Mouse (Mus musculus): Measurements from ENCODE around the gene 2210408I21Rik. TPM values are rescaled to one million over a fixed set of nuclear protein-coding genes. Genes with fewer than 3 reads are reported as not detected.

2210408I21Rik gene
- polyA plus RNA-seq, 1 experiment from 2014 or later: 12.0 TPM

DNA sequence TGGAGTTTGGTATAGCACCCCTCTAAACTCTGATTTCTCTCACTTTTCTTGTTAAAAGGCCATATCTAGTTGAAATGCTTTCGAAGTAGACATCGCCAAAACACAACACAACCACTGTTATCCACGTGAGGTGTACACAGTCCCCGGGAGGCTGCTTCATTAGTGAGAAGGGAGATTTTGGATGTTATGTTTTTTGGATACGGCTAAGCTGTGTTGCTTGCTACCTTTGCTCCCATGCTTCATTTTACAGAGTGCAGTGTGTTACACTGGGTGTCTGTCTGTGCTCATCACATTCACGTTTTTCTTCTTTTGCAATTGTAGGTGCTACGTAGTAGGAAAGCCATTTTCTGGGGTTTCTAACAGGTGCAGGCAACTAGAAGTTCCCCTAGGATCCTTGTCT, 262.3 kb downstream of the 2210408I21Rik start:
- Histone ChIP-seq H3K9ac (replicated peaks) (no peak overlapping the region), H3K27ac (no peak overlapping the region), H3K9me3 (no peaks in the 10 kb centered on the region), H3K4me3 (replicated peaks) (no peak overlapping the region), H3K4me2 (no peak overlapping the region), H3K4me1 (replicated peaks) (no peaks in the 10 kb centered on the region), H3K36me3 (no peaks in the 10 kb centered on the region), H3K27me3 (no peaks in the 10 kb centered on the region)
- no peak for ATAC-seq (ENCODE audit: insufficient number of reproducible peaks, insufficient read depth, low FRiP score, low TSS enrichment, low read depth)
- 86% methylated on average over 7 of the region's 7 CpGs for WGBS

- H3K9me3 ChIP-seq: no peaks in the 10 kb centered on the region
- no peak overlapping the region for H3K4me2 ChIP-seq
- H3K27me3 ChIP-seq: no peaks in the 10 kb centered on the region
- ATAC-seq (ENCODE audit: insufficient number of reproducible peaks, insufficient read depth, low FRiP score, low TSS enrichment, low read depth): no peak
- H3K4me1 ChIP-seq (replicated peaks): no peaks in the 10 kb centered on the region
- no peak overlapping the region for H3K9ac ChIP-seq (replicated peaks)
- WGBS: 79% methylated on average over 3 of the region's 3 CpGs
- no peaks in the 10 kb centered on the region for H3K36me3 ChIP-seq
- no peak overlapping the region for H3K4me3 ChIP-seq (replicated peaks)
- no peak overlapping the region for H3K27ac ChIP-seq
Measured at GRCm38 (mm10) chr13:77398477-77398876, 263.1 kb downstream of the 2210408I21Rik start.

DNA sequence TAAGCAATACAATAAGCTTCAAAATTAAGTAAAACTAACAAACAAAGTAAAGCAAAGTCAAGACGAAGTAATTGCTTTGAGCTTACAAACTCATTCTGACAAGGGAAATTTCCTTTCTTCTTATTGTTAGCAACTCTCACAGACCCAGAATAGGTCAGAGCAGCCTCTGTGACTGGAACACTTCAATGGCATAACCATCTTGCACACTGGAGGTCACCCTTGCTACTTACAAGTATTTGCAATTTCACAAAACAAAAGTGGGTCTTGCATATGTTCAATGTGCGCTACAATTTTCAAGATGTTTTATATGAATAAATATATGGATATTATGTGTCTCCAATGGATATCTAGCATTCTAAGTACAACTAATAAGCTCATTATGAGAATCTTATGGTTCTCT, 265.4 kb downstream of the 2210408I21Rik start:
- Histone ChIP-seq H3K4me3 (replicated peaks) (no peak overlapping the region), H3K27ac (no peak overlapping the region), H3K36me3 (no peaks in the 10 kb centered on the region), H3K9me3 (no peaks in the 10 kb centered on the region), H3K9ac (replicated peaks) (no peak overlapping the region), H3K4me1 (replicated peaks) (no peaks in the 10 kb centered on the region), H3K27me3 (no peaks in the 10 kb centered on the region), H3K4me2 (no peak overlapping the region)
- ATAC-seq (ENCODE audit: insufficient number of reproducible peaks, insufficient read depth, low FRiP score, low TSS enrichment, low read depth): no peak
- 78% methylated on average over 2 of the region's 2 CpGs for WGBS

- Histone ChIP-seq H3K4me2 (no peak overlapping the region), H3K36me3 (no peaks in the 10 kb centered on the region), H3K4me3 (replicated peaks) (no peak overlapping the region), H3K27me3 (no peaks in the 10 kb centered on the region), H3K9me3 (no peaks in the 10 kb centered on the region), H3K4me1 (replicated peaks) (0 out of 2 replicates have a peak, but pooled peaks cover 4% of the 10 kb centered on the region), H3K9ac (replicated peaks) (no peak overlapping the region), H3K27ac (no peak overlapping the region)
- no peak for ATAC-seq (ENCODE audit: insufficient number of reproducible peaks, insufficient read depth, low FRiP score, low TSS enrichment, low read depth)
- 76% methylated on average over 3 of the region's 3 CpGs for WGBS
Measured at GRCm38 (mm10) chr13:77408530-77408929, 273.2 kb downstream of the 2210408I21Rik start.

DNA sequence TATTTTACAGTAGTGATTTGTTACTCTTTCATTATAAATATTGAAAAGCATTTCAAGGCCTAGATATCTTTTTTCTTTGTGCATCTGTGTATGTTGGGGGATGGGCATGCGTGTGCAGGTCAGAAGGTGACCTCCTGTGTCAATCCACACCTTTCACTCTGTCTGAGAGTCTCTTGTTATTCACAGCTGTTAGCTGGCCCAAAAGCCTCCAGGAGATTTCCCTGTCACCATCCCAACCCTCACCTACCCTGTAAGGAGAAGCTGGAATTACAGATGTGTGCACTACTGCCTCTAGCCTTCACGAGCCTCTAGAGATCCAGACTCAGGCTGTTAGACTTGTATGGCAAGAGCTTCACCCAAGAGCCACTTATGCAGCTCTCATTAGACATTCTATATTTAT, 274.5 kb downstream of the 2210408I21Rik start:
- ATAC-seq (ENCODE audit: insufficient number of reproducible peaks, insufficient read depth, low FRiP score, low TSS enrichment, low read depth): peak; percentile 66; the same call in 1 of the 2 replicates
- H3K36me3 ChIP-seq: no peaks in the 10 kb centered on the region
- H3K4me2 ChIP-seq: no peak overlapping the region
- H3K4me1 ChIP-seq (replicated peaks): 0 out of 2 replicates have a peak, but pooled peaks cover 4% of the 10 kb centered on the region
- H3K27ac ChIP-seq: no peak overlapping the region
- H3K27me3 ChIP-seq: no peaks in the 10 kb centered on the region
- 58% methylated on average over 2 of the region's 2 CpGs for WGBS
- no peak overlapping the region for H3K4me3 ChIP-seq (replicated peaks)
- H3K9ac ChIP-seq (replicated peaks): no peak overlapping the region
- no peaks in the 10 kb centered on the region for H3K9me3 ChIP-seq

GRCm38 (mm10) chr13:77412829-77413228, 277.5 kb downstream of the 2210408I21Rik start:
- H3K4me2 ChIP-seq: no peak overlapping the region
- no peak overlapping the region for H3K27ac ChIP-seq
- no peaks in the 10 kb centered on the region for H3K27me3 ChIP-seq
- no peaks in the 10 kb centered on the region for H3K9me3 ChIP-seq
- 75% methylated on average over 2 of the region's 2 CpGs for WGBS
- ATAC-seq (ENCODE audit: insufficient number of reproducible peaks, insufficient read depth, low FRiP score, low TSS enrichment, low read depth): no peak
- H3K9ac ChIP-seq (replicated peaks): no peak overlapping the region
- no peak overlapping the region for H3K4me3 ChIP-seq (replicated peaks)
- H3K36me3 ChIP-seq: no peaks in the 10 kb centered on the region
- 0 out of 2 replicates have a peak, but pooled peaks cover 4% of the 10 kb centered on the region for H3K4me1 ChIP-seq (replicated peaks)

DNA sequence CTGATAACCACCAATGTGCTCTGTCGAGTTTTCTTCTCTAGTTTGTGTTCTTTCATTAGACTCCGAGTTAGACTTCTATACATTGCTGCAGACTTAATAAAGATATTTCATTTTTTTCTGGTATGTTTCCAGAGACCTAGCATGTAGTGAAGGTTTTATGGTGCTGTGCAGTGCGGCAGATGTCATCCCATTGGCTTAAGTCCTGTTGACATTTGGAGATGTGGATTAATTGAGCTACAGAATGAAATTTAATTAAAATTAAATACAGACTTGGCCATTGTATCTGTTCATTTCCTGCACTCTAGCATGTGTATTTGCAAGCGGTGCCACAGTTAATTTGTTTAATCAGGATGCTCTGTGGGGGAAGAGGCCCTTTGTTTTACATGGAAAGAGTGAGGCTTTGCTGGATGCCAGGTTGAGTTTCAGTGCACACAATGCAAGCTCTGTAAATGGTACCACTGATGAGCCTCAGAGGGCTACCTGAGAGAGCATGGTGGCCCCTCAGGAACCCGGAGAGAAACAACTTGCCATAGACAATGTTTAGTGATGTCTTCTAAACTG, 314.7 kb downstream of the 2210408I21Rik start:
- Histone ChIP-seq H3K27ac (no peak overlapping the region), H3K36me3 (no peaks in the 10 kb centered on the region), H3K4me1 (replicated peaks) (no peaks in the 10 kb centered on the region), H3K9me3 (0 out of 2 replicates have a peak, but pooled peaks cover 5% of the 10 kb centered on the region), H3K4me2 (no peak overlapping the region), H3K4me3 (replicated peaks) (no peak overlapping the region), H3K9ac (replicated peaks) (no peak overlapping the region), H3K27me3 (no peaks in the 10 kb centered on the region)
- 83% methylated on average over 5 of the region's 5 CpGs for WGBS
- ATAC-seq (ENCODE audit: insufficient number of reproducible peaks, insufficient read depth, low FRiP score, low TSS enrichment, low read depth): no peak

GRCm38 (mm10) chr13:77470093-77470621, 334.8 kb downstream of the 2210408I21Rik start:
- no peak for ATAC-seq (ENCODE audit: insufficient number of reproducible peaks, insufficient read depth, low FRiP score, low TSS enrichment, low read depth)
- no peaks in the 10 kb centered on the region for H3K9me3 ChIP-seq

DNA sequence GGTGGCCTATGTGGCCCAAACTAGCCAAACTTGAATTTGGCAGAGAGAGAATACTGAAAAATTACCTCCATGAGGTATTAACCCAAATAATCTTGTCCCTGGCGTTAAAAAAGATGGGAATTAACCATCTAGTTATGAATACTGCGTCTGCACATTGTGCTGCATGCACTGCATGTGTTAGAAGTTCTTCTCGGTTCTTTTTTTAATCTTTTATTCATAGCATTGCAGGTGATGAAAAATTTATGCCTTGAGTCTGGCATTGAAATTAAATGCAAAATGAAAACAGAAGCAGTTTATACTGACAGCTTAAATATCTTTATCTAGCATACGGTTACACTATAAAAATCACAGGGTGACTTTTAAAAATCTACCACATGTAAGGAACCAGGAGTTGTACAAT, 341.1 kb downstream of the 2210408I21Rik start:
- ATAC-seq (ENCODE audit: insufficient number of reproducible peaks, insufficient read depth, low FRiP score, low TSS enrichment, low read depth): no peak
- H3K9ac ChIP-seq (replicated peaks): no peak overlapping the region
- no peaks in the 10 kb centered on the region for H3K9me3 ChIP-seq
- no peaks in the 10 kb centered on the region for H3K36me3 ChIP-seq
- no peaks in the 10 kb centered on the region for H3K4me1 ChIP-seq (replicated peaks)
- H3K27me3 ChIP-seq: no peaks in the 10 kb centered on the region
- WGBS: 67% methylated on average over 4 of the region's 4 CpGs
- H3K27ac ChIP-seq: no peak overlapping the region
- H3K4me2 ChIP-seq: no peak overlapping the region
- no peak overlapping the region for H3K4me3 ChIP-seq (replicated peaks)

More at GRCm38 (mm10) chr13:77470093-77470621, 334.8 kb downstream of the 2210408I21Rik start:
- Histone ChIP-seq H3K4me1 (replicated peaks) (no peaks in the 10 kb centered on the region), H3K36me3 (no peaks in the 10 kb centered on the region), H3K27ac (no peak overlapping the region), H3K27me3 (no peaks in the 10 kb centered on the region), H3K4me2 (no peak overlapping the region), H3K4me3 (replicated peaks) (no peak overlapping the region), H3K9ac (replicated peaks) (no peak overlapping the region)
- WGBS: 91% methylated on average over 3 of the region's 3 CpGs

GRCm38 (mm10) chr13:77478425-77479119, 343.2 kb downstream of the 2210408I21Rik start:
- Histone ChIP-seq H3K4me2 (no peak overlapping the region), H3K4me1 (replicated peaks) (no peaks in the 10 kb centered on the region), H3K36me3 (no peaks in the 10 kb centered on the region), H3K27me3 (no peaks in the 10 kb centered on the region), H3K9ac (replicated peaks) (no peak overlapping the region), H3K9me3 (no peaks in the 10 kb centered on the region), H3K4me3 (replicated peaks) (no peak overlapping the region), H3K27ac (no peak overlapping the region)
- no peak for ATAC-seq (ENCODE audit: insufficient number of reproducible peaks, insufficient read depth, low FRiP score, low TSS enrichment, low read depth)
- 67% methylated on average over 6 of the region's 6 CpGs for WGBS

- no peaks in the 10 kb centered on the region for H3K9me3 ChIP-seq
- no peak overlapping the region for H3K9ac ChIP-seq (replicated peaks)
- 61% methylated on average over 3 of the region's 3 CpGs for WGBS
- no peak overlapping the region for H3K4me3 ChIP-seq (replicated peaks)
- ATAC-seq (ENCODE audit: insufficient number of reproducible peaks, insufficient read depth, low FRiP score, low TSS enrichment, low read depth): no peak
- H3K27ac ChIP-seq: no peak overlapping the region
- H3K4me1 ChIP-seq (replicated peaks): no peaks in the 10 kb centered on the region
- no peaks in the 10 kb centered on the region; the same call in 1 of the 2 replicates for H3K27me3 ChIP-seq
- no peaks in the 10 kb centered on the region for H3K36me3 ChIP-seq
- H3K4me2 ChIP-seq: no peak overlapping the region
Measured at GRCm38 (mm10) chr13:77489938-77490651, 354.8 kb downstream of the 2210408I21Rik start.

Data from limb, embryonic 12.5 days (tissue).